Mouse (Mus musculus) cortical plate, adult 2 months (tissue): ENCODE results near the gene Kif1a.

ENCODE experiments used
- CTCF ChIP-seq: fragments of 200-500 bp; IDR thresholded peaks from 2 replicates; pipeline ENCODE4 v1.5.1; 2011; ENCODE audit warnings: mild to moderate bottlenecking, control low read depth, low read length; ENCODE audit not compliant: insufficient read depth; ENCODE audit errors: extremely low read depth
- POLR2A ChIP-seq: fragments of 200-500 bp; IDR thresholded peaks from 2 replicates; pipeline ENCODE4 v1.6.1; 2011; ENCODE audit warnings: mild to moderate bottlenecking, low read length, control low read depth; ENCODE audit not compliant: insufficient read depth; ENCODE audit errors: extremely low read depth

DNA sequence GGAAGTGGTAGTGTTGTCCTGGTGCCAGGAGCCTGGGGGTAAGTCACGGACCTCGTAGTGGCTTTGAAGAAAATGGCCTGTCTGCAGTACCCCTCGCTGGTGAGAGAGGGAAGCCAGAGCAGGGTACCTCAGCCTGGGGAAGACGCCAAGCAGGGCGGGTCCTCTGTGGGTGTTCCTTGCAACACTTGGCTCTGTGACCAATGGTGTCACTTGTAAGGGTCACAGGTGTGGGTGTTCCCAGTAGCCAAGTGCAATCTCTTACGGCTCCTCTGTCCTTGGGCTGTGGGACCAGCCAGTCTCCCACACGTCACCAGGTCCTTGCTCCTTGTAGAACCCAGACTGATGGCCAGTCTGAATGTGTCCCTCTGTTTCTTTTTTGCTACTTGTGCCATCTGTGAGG lies 95.7 kb downstream of the Kif1a start, which contains the start of gene Aqp12:
- TF ChIP-seq CTCF (no peak), POLR2A (no peak)
